Comparison of ENCODE assay signal across 16 mouse cellular contexts in the genomic region with DNA sequence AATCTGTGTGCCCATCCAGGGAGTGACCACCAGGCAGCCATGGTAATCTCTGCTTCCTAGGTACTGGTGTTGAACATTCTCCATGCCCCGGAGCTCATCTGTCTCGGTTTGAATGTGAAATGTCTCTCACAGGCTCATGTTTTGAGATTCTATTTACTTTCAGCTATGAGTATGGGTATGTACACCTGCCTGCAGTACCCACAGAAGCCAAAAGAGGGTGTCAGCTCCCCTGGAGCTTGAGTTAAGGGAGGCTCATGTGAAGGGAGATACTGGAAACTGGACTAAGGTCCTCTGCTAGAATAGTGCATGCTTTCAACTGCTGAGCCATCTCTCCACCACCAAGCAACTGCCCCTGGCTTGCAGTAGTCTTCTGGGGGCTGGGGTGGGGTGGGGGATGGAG. TPM values are rescaled to one million over a fixed set of nuclear protein-coding genes. Genes with fewer than 3 reads are reported as not detected.
DNase-seq lines count a peak whose midpoint lies in the region; ATAC-seq and TF ChIP-seq lines count a peak whose summit lies in the region.
"Had no signal": no experiment of that assay in that cellular context is flagged by ENCODE, and none has a peak within 500 bp of the region (broad histone marks: within the 10 kb centered on the region; RNA-seq: fewer than 3 reads in every experiment).

No protein-coding gene starts in this region.

- no peak for TF ChIP-seq POLR2A in spleen, adult 2 months (IDR thresholded peaks at IDR 0.05; ENCODE audit: low read depth, low read length)

- ATAC-seq in heart, embryonic 11.5 days (replicated peaks; ENCODE audit: insufficient number of reproducible peaks, low FRiP score, low TSS enrichment) = no peak
- ATAC-seq: forebrain, embryonic 14.5 days had no signal

- H3K9ac ChIP-seq in heart, embryonic 11.5 days (ENCODE audit: low read depth, low read length) = no peak overlapping the region
- H3K9ac ChIP-seq: hindbrain, embryonic 13.5 days; lung, embryonic 14.5 days; midbrain, embryonic 12.5 days had no signal

- no peaks in the 10 kb centered on the region for H3K9me3 ChIP-seq in heart, embryonic 11.5 days (replicated peaks; ENCODE audit: control insufficient read depth, low read length)
- H3K9me3 ChIP-seq: hindbrain, embryonic 13.5 days; midbrain, embryonic 12.5 days had no signal

- H3K36me3 ChIP-seq in heart, embryonic 11.5 days (ENCODE audit: control insufficient read depth, insufficient read depth, low read length) = no peaks in the 10 kb centered on the region
- no peaks in the 10 kb centered on the region for H3K36me3 ChIP-seq in spleen, adult 2 months (ENCODE audit: control insufficient read depth, insufficient read depth, low read length)
- H3K36me3 ChIP-seq: hindbrain, embryonic 13.5 days; midbrain, embryonic 12.5 days had no signal

- no peak overlapping the region for H3K4me2 ChIP-seq in heart, embryonic 11.5 days
- H3K4me2 ChIP-seq: hindbrain, embryonic 13.5 days; lung, embryonic 14.5 days; midbrain, embryonic 12.5 days had no signal

- H3K4me3 ChIP-seq in heart, embryonic 11.5 days (ENCODE audit: low read depth, low read length) = no peak overlapping the region
- no peak overlapping the region for H3K4me3 ChIP-seq in spleen, adult 2 months (ENCODE audit: extremely low read depth, insufficient read depth, insufficient read length)
- H3K4me3 ChIP-seq: hindbrain, embryonic 13.5 days; midbrain, embryonic 12.5 days had no signal

- H3K27me3 ChIP-seq in heart, embryonic 11.5 days (ENCODE audit: control insufficient read depth, insufficient read depth, low read length) = no peaks in the 10 kb centered on the region
- H3K27me3 ChIP-seq in spleen, adult 2 months (ENCODE audit: control insufficient read depth, insufficient read depth, low read length) = no peaks in the 10 kb centered on the region
- H3K27me3 ChIP-seq: hindbrain, embryonic 13.5 days; midbrain, embryonic 12.5 days had no signal

- peaks cover 8% of the 10 kb centered on the region; the same call in 1 of the 2 replicates for H3K4me1 ChIP-seq in heart, embryonic 11.5 days (ENCODE audit: control insufficient read depth, insufficient read depth, low read length)
- 0 out of 2 replicates have a peak, but pooled peaks cover 3% of the 10 kb centered on the region for H3K4me1 ChIP-seq in spleen, adult 2 months (ENCODE audit: control insufficient read depth, insufficient read depth, insufficient read length)

- no peak for TF ChIP-seq CTCF in spleen, adult 2 months (IDR thresholded peaks at IDR 0.05; ENCODE audit: extremely low read depth, insufficient read depth, insufficient read length, insufficient replicate concordance)

- WGBS in heart, embryonic 11.5 days (ENCODE audit: insufficient replicate concordance) = 91% methylated on average over 2 of the region's 2 CpGs
- WGBS in spleen, adult 2 months = 87% methylated on average over 2 of the region's 2 CpGs

- DNase-seq in heart, adult 8-10 months (ENCODE audit: low spot score) = no peak
- no peak for DNase-seq in spleen, adult 2 months (ENCODE audit: low read depth in 1 of 2, low spot score in 2 of 2)
- DNase-seq in spleen, postnatal 14 days (ENCODE audit: low spot score in 2 of 2) = no peak
- DNase-seq in liver (peak; percentile 71), adipocyte (ENCODE audit: low spot score) (no peak)
- DNase-seq in Muller cell, postnatal 12 days (ENCODE audit: inconsistent ontology term) = no peak
- DNase-seq in ovary, postnatal 10 days (ENCODE audit: low spot score) = no peak
- DNase-seq: adrenal gland, postnatal 10 days; cerebellum, adult 11-12 months; lung, embryonic 14.5 days had no signal

- H3K27ac ChIP-seq in heart, embryonic 11.5 days (ENCODE audit: low read depth, low read length) = peak overlapping the region; percentile 87
- peak overlapping the region; percentile 43; the same call in 1 of the 2 replicates for H3K27ac ChIP-seq in spleen, adult 2 months (ENCODE audit: insufficient read depth, low read length)
- H3K27ac ChIP-seq: hindbrain, embryonic 13.5 days; midbrain, embryonic 12.5 days had no signal

RNA-seq across cellular contexts. Expression of gene Trim56, which starts 12.0 kb away (rescaled TPM):
- polyA plus RNA-seq in heart, embryonic 11.5 days (2014; fragmentation: Nextera tagmentation; extraction: Ambion mirVana) = 5.8 and 9.4 TPM in 2 replicates
- 10 to 100 TPM; 20.2 to 22.1 (median 21.5) TPM for total RNA-seq in heart, adult 8-10 months (2022)
- 26.6 and 28.6 TPM in 2 replicates for polyA plus RNA-seq in spleen, adult 2 months (2012; rRNA removed)

RNA-seq across cellular contexts. Expression of gene Serpine1, which starts 31.9 kb away (rescaled TPM):
- polyA plus RNA-seq in heart, embryonic 11.5 days (2014; fragmentation: Nextera tagmentation; extraction: Ambion mirVana) = 0.52 and 0.97 TPM in 2 replicates
- total RNA-seq in heart, adult 8-10 months (2022) = 10 to 100 TPM; 33.2 to 59.2 (median 47.4) TPM
- polyA plus RNA-seq in spleen, adult 2 months (2012; rRNA removed) = 1.6 and 2.1 TPM in 2 replicates
- total RNA-seq: granulocyte monocyte progenitor cell, adult 5-6 weeks had no signal

RNA-seq across cellular contexts. Expression of gene Muc3, which starts 45.2 kb away (rescaled TPM):
- not detected in 2 replicates for polyA plus RNA-seq in heart, embryonic 11.5 days (2014; fragmentation: Nextera tagmentation; extraction: Ambion mirVana)
- total RNA-seq in heart, adult 8-10 months (2022) = not detected
- 0.07 TPM in 1 of 2 replicates, not detected in the other for polyA plus RNA-seq in spleen, adult 2 months (2012; rRNA removed)
- total RNA-seq: adrenal gland, postnatal 10 days; granulocyte monocyte progenitor cell, adult 5-6 weeks had no signal
- polyA plus RNA-seq: forebrain, embryonic 14.5 days; hindbrain, embryonic 13.5 days; kidney, embryonic 14.5 days; lung, embryonic 14.5 days; midbrain, embryonic 12.5 days had no signal

RNA-seq across cellular contexts. Expression of gene Ap1s1, which starts 58.0 kb away (rescaled TPM):
- 131 and 145 TPM in 2 replicates for polyA plus RNA-seq in heart, embryonic 11.5 days (2014; fragmentation: Nextera tagmentation; extraction: Ambion mirVana)
- total RNA-seq in heart, adult 8-10 months (2022) = 10 to 100 TPM; 30.2 to 40.5 (median 38.2) TPM
- polyA plus RNA-seq in spleen, adult 2 months (2012; rRNA removed) = 15.0 and 16.2 TPM in 2 replicates
